Mouse (Mus musculus) limb, embryonic 14.5 days (tissue): ENCODE results near the gene Tmem54. TPM values are rescaled to one million over a fixed set of nuclear protein-coding genes. Genes with fewer than 3 reads are reported as not detected.

Experiments
- ATAC-seq: fragments of 200-750 bp; cut with Nextera tagmentation; 2 replicates; pipeline ENCODE4 v1.8.0; 2017; ENCODE audit warnings: low read depth, moderate number of reproducible peaks, moderate TSS enrichment; ENCODE audit not compliant: low FRiP score
- DNase-seq: peaks from one replicate; pipeline ENCODE4 v3.0.0-alpha.2; 2015; ENCODE audit warnings: low spot score
- H3K27ac ChIP-seq: fragments of 300-500 bp; sonication (generic); replicated peaks from 2 replicates; pipeline ENCODE4 v1.5.1; 2014; ENCODE audit warnings: low read depth, mild to moderate bottlenecking, low read length, moderate library complexity, mixed read lengths
- H3K27me3 ChIP-seq: fragments of 300-500 bp; sonication (generic); 2 replicates; pipeline ENCODE4 v1.6.1; 2014; ENCODE audit warnings: low read length, mixed read lengths; ENCODE audit not compliant: control insufficient read depth, insufficient read depth
- H3K36me3 ChIP-seq: fragments of 300-500 bp; sonication (generic); 2 replicates; pipeline ENCODE4 v1.6.1; 2014; ENCODE audit warnings: mild to moderate bottlenecking, low read length, moderate library complexity, mixed read lengths; ENCODE audit not compliant: control insufficient read depth, insufficient read depth
- H3K4me1 ChIP-seq: fragments of 300-500 bp; sonication (generic); 2 replicates; pipeline ENCODE4 v1.6.1; 2014; ENCODE audit warnings: antibody characterized with exemption, low read length, mixed read lengths; ENCODE audit not compliant: control insufficient read depth, insufficient read depth
- H3K4me2 ChIP-seq: fragments of 300-500 bp; sonication (generic); replicated peaks from 2 replicates; pipeline ENCODE4 v1.6.1; 2014; ENCODE audit warnings: low read depth, mild to moderate bottlenecking, low read length, moderate library complexity; ENCODE audit not compliant: severe bottlenecking
- H3K4me3 ChIP-seq: fragments of 300-500 bp; sonication (generic); replicated peaks from 2 replicates; pipeline ENCODE4 v1.5.1; 2014; ENCODE audit warnings: low read length
- H3K9ac ChIP-seq: fragments of 300-500 bp; sonication (generic); 2 replicates; pipeline ENCODE4 v1.6.1; 2014; ENCODE audit warnings: mild to moderate bottlenecking, low read depth, low read length, moderate library complexity; ENCODE audit not compliant: severe bottlenecking
- H3K9me3 ChIP-seq: fragments of 300-500 bp; sonication (generic); 2 replicates; pipeline ENCODE4 v1.6.1; 2016; ENCODE audit warnings: low read length; ENCODE audit not compliant: control insufficient read depth
- POLR2A ChIP-seq: fragments of 200-500 bp; IDR thresholded peaks from 2 replicates; pipeline ENCODE4 v1.8.0; 2012; ENCODE audit warnings: inconsistent platforms, mild to moderate bottlenecking, moderate library complexity, borderline replicate concordance; ENCODE audit not compliant: insufficient read depth, insufficient read length; ENCODE audit errors: extremely low read depth
- WGBS: fragments of 180-500 bp; shearing (Covaris S2); extraction: QIAGEN DNeasy Blood & Tissue Kit; methylation state at CpG from one replicate; pipeline ENCODE4 v1.1.7; 2014; 5-methylcytosine and 5-hydroxymethylcytosine counted together
- polyA plus RNA-seq, 2 experiments: library from polyadenylated mRNA; depleted of rRNA in 1 of 2; stranded (reverse) in 1 of 2; unstranded in 1 of 2; fragments of >200 nt; fragmentation: Nextera tagmentation in 1 of 2; extraction: Ambion mirVana in 1 of 2; gene quantifications; 2 replicates each; pipeline versions ENCODE4 v1.2.1 to v1.2.3; 2012 to 2014

Tmem54 gene
- polyA plus RNA-seq, 2 experiments: 9.9 to 13.3 TPM

DNA sequence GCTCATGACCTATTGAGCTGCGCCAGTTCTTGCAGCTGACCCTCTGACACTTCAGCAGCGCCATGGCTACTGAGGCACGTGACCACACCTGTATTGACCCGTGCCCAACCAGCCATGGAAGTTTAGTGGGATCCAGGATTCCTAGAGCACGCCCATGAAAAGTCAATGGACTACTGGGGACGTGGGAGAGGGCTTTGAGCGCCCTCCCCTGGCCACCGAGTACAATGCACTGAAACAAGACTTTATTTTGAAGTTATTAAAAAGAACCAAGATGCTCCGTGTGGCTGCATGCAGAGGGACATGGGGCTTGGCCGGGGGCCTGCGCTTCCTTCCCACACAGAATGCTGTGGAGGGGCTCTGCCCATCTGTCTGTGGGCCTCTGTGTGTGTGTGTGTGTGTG is 6.0 kb downstream of the Tmem54 start:
- ATAC-seq (no peak), DNase-seq (no peak)
- 62% methylated on average over 11 of the region's 11 CpGs for WGBS
- no peaks in the 10 kb centered on the region for H3K9me3 ChIP-seq
- no peak overlapping the region for H3K9ac ChIP-seq
- no peak for TF ChIP-seq POLR2A
- no peaks in the 10 kb centered on the region for H3K4me1 ChIP-seq
- H3K27me3 ChIP-seq: no peaks in the 10 kb centered on the region; the same call in 1 of the 2 replicates
- no peaks in the 10 kb centered on the region for H3K36me3 ChIP-seq
- H3K27ac ChIP-seq: no peak overlapping the region
- no peak overlapping the region for H3K4me2 ChIP-seq
- no peak overlapping the region for H3K4me3 ChIP-seq

- H3K9ac ChIP-seq: no peak overlapping the region
- H3K36me3 ChIP-seq: no peaks in the 10 kb centered on the region
- H3K4me1 ChIP-seq: no peaks in the 10 kb centered on the region
- no peak for TF ChIP-seq POLR2A
- no peak overlapping the region for H3K4me3 ChIP-seq
- H3K4me2 ChIP-seq: no peak overlapping the region
- ATAC-seq (no peak), DNase-seq (no peak)
- no peaks in the 10 kb centered on the region for H3K27me3 ChIP-seq
- no peaks in the 10 kb centered on the region for H3K9me3 ChIP-seq
- H3K27ac ChIP-seq: no peak overlapping the region
- 60% methylated on average over 12 of the region's 13 CpGs for WGBS
These were observed 6.9 kb downstream of the Tmem54 start for GRCm38 (mm10) chr4:129112231-129112630.

DNA sequence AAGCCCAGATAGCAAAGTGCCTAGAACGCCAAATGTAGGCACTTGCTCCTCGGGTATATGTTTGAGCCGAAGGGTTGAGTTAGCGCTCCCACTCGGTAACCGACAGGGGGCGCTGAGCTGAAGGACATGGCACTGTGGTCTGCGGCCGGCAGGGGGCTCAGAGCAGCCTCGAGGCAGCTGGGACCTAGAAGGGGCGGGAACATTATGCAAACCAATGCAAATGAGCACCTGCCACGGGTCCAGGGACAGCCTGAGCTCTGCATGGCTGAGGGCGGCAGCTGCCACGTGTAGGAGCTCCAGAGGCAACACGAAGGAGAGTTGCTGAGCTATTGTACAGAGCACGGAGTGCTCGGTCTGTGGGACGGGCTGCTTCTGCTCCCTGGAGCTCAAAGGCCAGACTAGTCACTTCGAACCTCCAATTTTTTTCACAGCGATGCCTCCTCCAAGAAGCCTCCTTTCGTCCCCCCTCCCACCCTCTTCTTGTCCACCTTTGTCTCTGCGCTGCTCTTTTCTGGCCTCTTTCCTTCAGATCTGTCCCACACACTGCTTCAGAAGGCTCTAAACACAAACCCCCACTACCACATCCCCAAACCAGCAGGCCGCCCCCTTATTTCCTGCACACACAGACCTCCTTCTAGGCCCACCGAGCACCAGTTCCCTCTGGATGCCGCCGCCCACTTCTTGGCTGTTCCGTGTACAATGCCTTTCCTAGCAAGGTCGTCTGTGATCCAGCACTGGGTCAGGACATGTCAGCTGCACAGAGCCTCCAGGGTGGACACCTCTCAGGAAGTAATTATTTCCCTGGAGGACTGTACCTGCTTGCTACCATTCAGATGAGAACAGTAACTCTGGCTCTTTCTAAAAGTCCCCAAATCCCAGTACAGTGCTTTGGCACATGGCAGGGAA is 8.0 kb downstream of the Tmem54 start:
- ATAC-seq: peak; percentile 66; the same call in 1 of the 2 replicates
- no peaks in the 10 kb centered on the region for H3K9me3 ChIP-seq
- 33% methylated on average over 28 of the region's 28 CpGs for WGBS

GRCm38 (mm10) chr4:129116703-129117102 is 11.4 kb downstream of the Tmem54 start:
- WGBS: 95% methylated on average over 8 of the region's 8 CpGs
- H3K27me3 ChIP-seq: peaks cover 16% of the 10 kb centered on the region

More for the DNA sequence above, 8.0 kb downstream of the Tmem54 start:
- Histone ChIP-seq H3K36me3 (no peaks in the 10 kb centered on the region), H3K4me1 (no peaks in the 10 kb centered on the region), H3K4me2 (no peak overlapping the region), H3K9ac (no peak overlapping the region), H3K27ac (no peak overlapping the region), H3K27me3 (no peaks in the 10 kb centered on the region), H3K4me3 (no peak overlapping the region)
- TF ChIP-seq POLR2A: no peak
- DNase-seq: peak; percentile 74

GRCm38 (mm10) chr4:129117720-129118510 is 12.6 kb downstream of the Tmem54 start:
- Histone ChIP-seq H3K4me1 (peaks cover 11% of the 10 kb centered on the region), H3K27ac (no peak overlapping the region), H3K9me3 (no peaks in the 10 kb centered on the region), H3K9ac (no peak overlapping the region), H3K4me3 (no peak overlapping the region), H3K4me2 (no peak overlapping the region), H3K36me3 (no peaks in the 10 kb centered on the region), H3K27me3 (peaks cover 27% of the 10 kb centered on the region)
- no peak for TF ChIP-seq POLR2A
- ATAC-seq: no peak
- DNase-seq: no peak
- 85% methylated on average over 14 of the region's 14 CpGs for WGBS

More at GRCm38 (mm10) chr4:129116703-129117102, 11.4 kb downstream of the Tmem54 start:
- DNase-seq (no peak), ATAC-seq (no peak)
- no peak overlapping the region for H3K4me2 ChIP-seq
- peaks cover 11% of the 10 kb centered on the region for H3K4me1 ChIP-seq
- no peak for TF ChIP-seq POLR2A
- no peak overlapping the region for H3K27ac ChIP-seq
- H3K4me3 ChIP-seq: no peak overlapping the region
- no peak overlapping the region for H3K9ac ChIP-seq
- no peaks in the 10 kb centered on the region for H3K9me3 ChIP-seq
- no peaks in the 10 kb centered on the region for H3K36me3 ChIP-seq
